26 mouse cellular contexts compared by ENCODE assay signal in genomic region chr9:18721011-18721410, GRCm38 (mm10). TPM values are rescaled to one million over a fixed set of nuclear protein-coding genes. Genes with fewer than 3 reads are reported as not detected.
DNase-seq lines count a peak whose midpoint lies in the region; ATAC-seq and TF ChIP-seq lines count a peak whose summit lies in the region.
"Had no signal": no experiment of that assay in that cellular context is flagged by ENCODE, and none has a peak within 500 bp of the region (broad histone marks: within the 10 kb centered on the region; RNA-seq: fewer than 3 reads in every experiment).

No protein-coding gene starts in this region.

- DNase-seq in kidney, postnatal 0 days (ENCODE audit: low spot score) = no peak
- no peak for DNase-seq in kidney, adult 8-10 months
- peak; percentile 48 for DNase-seq in R1 (ENCODE audit: low read depth, low spot score)
- peak; percentile 45 for DNase-seq in embryonic facial prominence, embryonic 10.5 days (ENCODE audit: low spot score)
- no peak for DNase-seq in left cerebral cortex, adult 11 months (ENCODE audit: low spot score)
- DNase-seq in left cerebral cortex, postnatal 25 days (ENCODE audit: low spot score in 2 of 2) = no peak
- DNase-seq in frontal cortex, postnatal 14 days (ENCODE audit: low spot score in 2 of 2) = no peak
- DNase-seq: adrenal gland, postnatal 25 days; cerebellum, adult 9-11 months; gastrocnemius, postnatal 10 days; kidney, postnatal 4 days; left cerebral cortex, postnatal 4 days; lung, postnatal 10 days; spleen, adult 18-20 months; thymus, postnatal 36 days had no signal

- intact Hi-C loops in left cerebral cortex, postnatal 25 days (cut with DNase I) = no loop called here

- 0 out of 2 replicates have a peak overlapping the region, but pooled peaks have one; percentile 27 for H3K27ac ChIP-seq in kidney, postnatal 0 days
- H3K27ac ChIP-seq in embryonic facial prominence, embryonic 10.5 days (replicated peaks) = peak overlapping the region; percentile 54; the same call in 1 of the 2 replicates
- H3K27ac ChIP-seq in limb, embryonic 13.5 days = no peak overlapping the region; the same call in 1 of the 2 replicates
- H3K27ac ChIP-seq: embryonic facial prominence, embryonic 15.5 days; liver, embryonic 15.5 days; neural tube, embryonic 12.5 days had no signal

- H3K4me3 ChIP-seq in kidney, postnatal 0 days (replicated peaks; ENCODE audit: low read depth, low read length) = no peak overlapping the region
- H3K4me3 ChIP-seq in embryonic facial prominence, embryonic 10.5 days = no peak overlapping the region
- H3K4me3 ChIP-seq in limb, embryonic 13.5 days = no peak overlapping the region
- H3K4me3 ChIP-seq: embryonic facial prominence, embryonic 15.5 days; liver, embryonic 15.5 days; neural tube, embryonic 12.5 days had no signal

- no peak overlapping the region for H3K4me2 ChIP-seq in kidney, postnatal 0 days (ENCODE audit: low read length)
- no peak overlapping the region for H3K4me2 ChIP-seq in limb, embryonic 13.5 days (replicated peaks)
- H3K4me2 ChIP-seq: embryonic facial prominence, embryonic 15.5 days; heart, embryonic 11.5 days; liver, embryonic 15.5 days; neural tube, embryonic 12.5 days had no signal

- H3K9ac ChIP-seq in kidney, postnatal 0 days (ENCODE audit: low read depth, low read length) = no peak overlapping the region
- H3K9ac ChIP-seq in limb, embryonic 13.5 days = no peak overlapping the region
- H3K9ac ChIP-seq: embryonic facial prominence, embryonic 15.5 days; liver, embryonic 15.5 days; neural tube, embryonic 12.5 days had no signal

- no peaks in the 10 kb centered on the region for H3K9me3 ChIP-seq in kidney, postnatal 0 days (replicated peaks; ENCODE audit: low read length)
- no peaks in the 10 kb centered on the region for H3K9me3 ChIP-seq in embryonic facial prominence, embryonic 10.5 days
- H3K9me3 ChIP-seq in limb, embryonic 13.5 days = no peaks in the 10 kb centered on the region
- H3K9me3 ChIP-seq: embryonic facial prominence, embryonic 15.5 days; liver, embryonic 15.5 days; neural tube, embryonic 12.5 days had no signal

- WGBS in kidney, postnatal 0 days = 14% methylated on average over 2 of the region's 2 CpGs
- WGBS in embryonic facial prominence, embryonic 10.5 days = 29% methylated on average over 2 of the region's 2 CpGs
- 11% methylated on average over 2 of the region's 2 CpGs for WGBS in limb, embryonic 13.5 days

- H3K36me3 ChIP-seq in kidney, postnatal 0 days (ENCODE audit: insufficient read depth, low read length) = no peaks in the 10 kb centered on the region
- no peaks in the 10 kb centered on the region for H3K36me3 ChIP-seq in embryonic facial prominence, embryonic 10.5 days (replicated peaks)
- H3K36me3 ChIP-seq in limb, embryonic 13.5 days = no peaks in the 10 kb centered on the region
- H3K36me3 ChIP-seq: embryonic facial prominence, embryonic 15.5 days; liver, embryonic 15.5 days; neural tube, embryonic 12.5 days had no signal

- no peaks in the 10 kb centered on the region for H3K27me3 ChIP-seq in kidney, postnatal 0 days (ENCODE audit: insufficient read depth, low read length)
- no peaks in the 10 kb centered on the region for H3K27me3 ChIP-seq in embryonic facial prominence, embryonic 10.5 days (replicated peaks; ENCODE audit: low read depth, poor library complexity, severe bottlenecking)
- H3K27me3 ChIP-seq in limb, embryonic 13.5 days = no peaks in the 10 kb centered on the region
- H3K27me3 ChIP-seq: embryonic facial prominence, embryonic 15.5 days; liver, embryonic 15.5 days; neural tube, embryonic 12.5 days had no signal

- TF ChIP-seq CTCF in kidney, postnatal 0 days (IDR thresholded peaks at IDR 0.05; ENCODE audit: low read depth) = no peak

- H3K4me1 ChIP-seq in kidney, postnatal 0 days (replicated peaks; ENCODE audit: insufficient read depth, low read length) = no peaks in the 10 kb centered on the region
- peaks cover 17% of the 10 kb centered on the region for H3K4me1 ChIP-seq in embryonic facial prominence, embryonic 10.5 days
- H3K4me1 ChIP-seq in limb, embryonic 13.5 days = peaks cover 13% of the 10 kb centered on the region
- H3K4me1 ChIP-seq: liver, embryonic 15.5 days had no signal

- ATAC-seq in kidney, postnatal 0 days (replicated peaks; ENCODE audit: low FRiP score, low read depth) = no peak
- 0 out of 2 replicates have a peak, but pooled peaks have one; percentile 64 for ATAC-seq in limb, embryonic 13.5 days (ENCODE audit: low FRiP score, low read depth)
- ATAC-seq: activated CD4-positive, CD25-positive, alpha-beta regulatory T cell, adult 4 months had no signal

RNA-seq across cellular contexts. Expression of gene Olfr24, which starts 42.8 kb away (rescaled TPM):
- not detected in 2 replicates for polyA plus RNA-seq in kidney, postnatal 0 days (2015; fragmentation: Nextera tagmentation; extraction: Ambion mirVana)
- polyA plus RNA-seq in embryonic facial prominence, embryonic 10.5 days (2016; fragmentation: Nextera tagmentation; extraction: Ambion mirVana) = not detected in 2 replicates
- not detected in 2 replicates for polyA plus RNA-seq in limb, embryonic 13.5 days (2015; fragmentation: Nextera tagmentation; extraction: Ambion mirVana)
- not detected for total RNA-seq in left cerebral cortex, postnatal 25 days (2021)
- total RNA-seq: adrenal gland, postnatal 25 days; gastrocnemius, postnatal 10 days; heart, postnatal 25 days; layer of hippocampus, postnatal 25 days; left cerebral cortex, postnatal 4 days had no signal
- polyA plus RNA-seq: forebrain, embryonic 14.5 days; heart, embryonic 11.5 days; hindbrain, embryonic 16.5 days; liver, embryonic 15.5 days; neural tube, embryonic 12.5 days; stomach, embryonic 16.5 days had no signal

RNA-seq across cellular contexts. Expression of gene Muc16, which starts 46.7 kb away (rescaled TPM):
- 0.01 and 0.08 TPM in 2 replicates for polyA plus RNA-seq in kidney, postnatal 0 days (2015; fragmentation: Nextera tagmentation; extraction: Ambion mirVana)
- not detected in 2 replicates for polyA plus RNA-seq in embryonic facial prominence, embryonic 10.5 days (2016; fragmentation: Nextera tagmentation; extraction: Ambion mirVana)
- not detected in 2 replicates for polyA plus RNA-seq in limb, embryonic 13.5 days (2015; fragmentation: Nextera tagmentation; extraction: Ambion mirVana)
- total RNA-seq in left cerebral cortex, postnatal 25 days (2021) = not detected
- total RNA-seq: layer of hippocampus, postnatal 25 days; left cerebral cortex, postnatal 4 days had no signal
- polyA plus RNA-seq: forebrain, embryonic 14.5 days; neural tube, embryonic 12.5 days had no signal

Comparison
In these comparisons a context has a peak if more than half of its experiments do, and no peak if none do; other contexts are left out.
1. DNase-seq: peak in R1 (single experiment) and embryonic facial prominence, embryonic 10.5 days (single experiment); none in kidney, postnatal 0 days (single experiment), kidney, adult 8-10 months (0 of 2), left cerebral cortex, adult 11 months (single experiment), left cerebral cortex, postnatal 25 days (0 of 2) and frontal cortex, postnatal 14 days (0 of 2).